Mouse (Mus musculus) midbrain, embryonic 14.5 days (tissue): ENCODE data around the gene Klf1. TPM values are rescaled to one million over a fixed set of nuclear protein-coding genes. Genes with fewer than 3 reads are reported as not detected.

Experiments
- ATAC-seq: fragments of 200-750 bp; cut with Nextera tagmentation; 2 replicates; pipeline ENCODE4 v1.8.0; 2017; ENCODE audit warnings: moderate number of reproducible peaks, moderate library complexity; ENCODE audit not compliant: low FRiP score, low TSS enrichment
- DNase-seq: peaks from one replicate; pipeline ENCODE4 v3.0.0-alpha.2; 2015
- H3K27ac ChIP-seq: fragments of 300-500 bp; sonication (generic); replicated peaks from 2 replicates; pipeline ENCODE4 v1.5.1; 2014; ENCODE audit warnings: mild to moderate bottlenecking, low read depth, low read length, moderate library complexity
- H3K27me3 ChIP-seq: fragments of 300-500 bp; sonication (generic); 2 replicates; pipeline ENCODE4 v1.6.1; 2014; ENCODE audit warnings: low read length, control low read depth, mixed read lengths; ENCODE audit not compliant: control insufficient read depth, insufficient read depth
- H3K36me3 ChIP-seq: fragments of 300-500 bp; sonication (generic); 2 replicates; pipeline ENCODE4 v1.6.1; 2014; ENCODE audit warnings: low read length, control low read depth; ENCODE audit not compliant: control insufficient read depth, insufficient read depth
- H3K4me1 ChIP-seq: fragments of 300-500 bp; sonication (generic); 2 replicates; pipeline ENCODE4 v1.6.1; 2014; ENCODE audit warnings: mild to moderate bottlenecking, antibody characterized with exemption, low read length, control low read depth; ENCODE audit not compliant: control insufficient read depth, insufficient read depth
- H3K4me2 ChIP-seq: fragments of 300-500 bp; sonication (generic); 2 replicates; pipeline ENCODE4 v1.6.1; 2014; ENCODE audit warnings: mild to moderate bottlenecking, low read length, moderate library complexity
- H3K4me3 ChIP-seq: fragments of 300-500 bp; sonication (generic); replicated peaks from 2 replicates; pipeline ENCODE4 v1.5.1; 2014; ENCODE audit warnings: low read depth, low read length
- H3K9ac ChIP-seq: fragments of 300-500 bp; sonication (generic); replicated peaks from 2 replicates; pipeline ENCODE4 v1.6.1; 2014; ENCODE audit warnings: mild to moderate bottlenecking, low read length, moderate library complexity
- H3K9me3 ChIP-seq: fragments of 300-500 bp; sonication (generic); 2 replicates; pipeline ENCODE4 v1.6.1; 2016; ENCODE audit warnings: low read length, control low read depth, mixed read lengths; ENCODE audit not compliant: control insufficient read depth
- WGBS: fragments of 180-500 bp; shearing (Covaris S2); extraction: QIAGEN DNeasy Blood & Tissue Kit; methylation state at CpG from one replicate; pipeline ENCODE4 v1.1.7; 2014; 5-methylcytosine and 5-hydroxymethylcytosine counted together
- polyA plus RNA-seq: library from polyadenylated mRNA; unstranded; fragments of >200 nt; fragmentation: Nextera tagmentation; extraction: Ambion mirVana; gene quantifications from 2 replicates; pipeline ENCODE4 v1.2.1, GENCODE M21; 2014

Klf1 gene
- polyA plus RNA-seq, 1 experiment from 2014 or later: 0.63 TPM

- ATAC-seq (peak; percentile 79), DNase-seq (peak; percentile 95)
- Histone ChIP-seq H3K4me3 (peak overlapping the region; percentile 95), H3K9me3 (no peaks in the 10 kb centered on the region), H3K36me3 (peaks cover 30% of the 10 kb centered on the region), H3K27me3 (no peaks in the 10 kb centered on the region), H3K4me1 (peaks cover 27% of the 10 kb centered on the region), H3K4me2 (peak overlapping the region; percentile 90), H3K27ac (peak overlapping the region; percentile 95), H3K9ac (peak overlapping the region; percentile 97)
- WGBS: 2% methylated on average over 15 of the region's 15 CpGs
Measured at GRCm38 (mm10) chr8:84934860-84935259, 33.1 kb downstream of the Klf1 start.

GRCm38 (mm10) chr8:84935489-84935888 is 33.8 kb downstream of the Klf1 start:
- peak; percentile 47; the same call in 1 of the 2 replicates for ATAC-seq

GRCm38 (mm10) chr8:84936041-84936961 is 34.6 kb downstream of the Klf1 start:
- Histone ChIP-seq H3K9me3 (no peaks in the 10 kb centered on the region), H3K27me3 (no peaks in the 10 kb centered on the region), H3K4me1 (peaks cover 27% of the 10 kb centered on the region), H3K36me3 (peaks cover 18% of the 10 kb centered on the region), H3K4me2 (peak overlapping the region; percentile 90), H3K27ac (peak overlapping the region; percentile 95), H3K4me3 (peak overlapping the region; percentile 95), H3K9ac (peak overlapping the region; percentile 97)
- peak; percentile 63 for DNase-seq
- ATAC-seq: peak; percentile 34
- WGBS: 17% methylated on average over 23 of the region's 23 CpGs

More at GRCm38 (mm10) chr8:84935489-84935888, 33.8 kb downstream of the Klf1 start:
- Histone ChIP-seq H3K36me3 (peaks cover 24% of the 10 kb centered on the region), H3K9me3 (no peaks in the 10 kb centered on the region), H3K4me2 (peak overlapping the region; percentile 90), H3K27me3 (no peaks in the 10 kb centered on the region), H3K27ac (peak overlapping the region; percentile 95), H3K4me1 (peaks cover 27% of the 10 kb centered on the region), H3K4me3 (peak overlapping the region; percentile 95), H3K9ac (peak overlapping the region; percentile 97)
- peak; percentile 58 for DNase-seq
- WGBS: 4% methylated on average over 14 of the region's 14 CpGs

- under 1% methylated on average over 50 of the region's 50 CpGs for WGBS
- Histone ChIP-seq H3K4me2 (peak within 1 kb of the TSS; percentile 90), H3K4me1 (peaks cover 27% of the 10 kb centered on the region), H3K27ac (peak within 1 kb of the TSS; percentile 95), H3K9ac (peak within 1 kb of the TSS; percentile 97), H3K9me3 (no peaks in the 10 kb centered on the region), H3K27me3 (no peaks in the 10 kb centered on the region), H3K4me3 (peak within 1 kb of the TSS; percentile 95), H3K36me3 (peaks cover 12% of the 10 kb centered on the region)
- ATAC-seq (peak; percentile 76), DNase-seq (peak; percentile 93)
Measured at GRCm38 (mm10) chr8:84936962-84937546, 35.3 kb downstream of the Klf1 start, which contains the start of gene Mast1. TSS of gene Mast1 (minus strand) at chr8:84937359.

- DNase-seq (no peak), ATAC-seq (no peak)
- H3K27ac ChIP-seq: peak overlapping the region; percentile 95
- peaks cover 27% of the 10 kb centered on the region for H3K4me1 ChIP-seq
- peak overlapping the region; percentile 97 for H3K9ac ChIP-seq
- peak overlapping the region; percentile 90 for H3K4me2 ChIP-seq
- H3K4me3 ChIP-seq: peak overlapping the region; percentile 95
- H3K9me3 ChIP-seq: no peaks in the 10 kb centered on the region
- H3K27me3 ChIP-seq: no peaks in the 10 kb centered on the region
- WGBS: 64% methylated on average over 13 of the region's 13 CpGs
- peaks cover 4% of the 10 kb centered on the region; the same call in 1 of the 2 replicates for H3K36me3 ChIP-seq
Measured at GRCm38 (mm10) chr8:84937620-84938485, 36.1 kb downstream of the Klf1 start.

- Histone ChIP-seq H3K4me2 (peak overlapping the region; percentile 88; the same call in 1 of the 2 replicates), H3K4me3 (peak overlapping the region; percentile 63), H3K36me3 (no peaks in the 10 kb centered on the region), H3K27me3 (peaks cover 28% of the 10 kb centered on the region), H3K27ac (no peak overlapping the region), H3K4me1 (peaks cover 30% of the 10 kb centered on the region), H3K9me3 (no peaks in the 10 kb centered on the region), H3K9ac (no peak overlapping the region)
- ATAC-seq (no peak), DNase-seq (peak; percentile 51)
- WGBS: 14% methylated on average over 4 of the region's 4 CpGs
Measured at GRCm38 (mm10) chr8:84943699-84944098, 42.0 kb downstream of the Klf1 start.

- 0 out of 2 replicates have a peak, but pooled peaks have one; percentile 16 for ATAC-seq
- H3K9ac ChIP-seq: no peak overlapping the region; the same call in 1 of the 2 replicates
- WGBS: 1% methylated on average over 26 of the region's 26 CpGs
Measured at GRCm38 (mm10) chr8:84944478-84945160, 42.9 kb downstream of the Klf1 start.

More at GRCm38 (mm10) chr8:84944478-84945160, 42.9 kb downstream of the Klf1 start:
- Histone ChIP-seq H3K4me2 (peak overlapping the region; percentile 88), H3K27me3 (peaks cover 28% of the 10 kb centered on the region), H3K4me1 (peaks cover 30% of the 10 kb centered on the region), H3K4me3 (peak overlapping the region; percentile 63), H3K27ac (peak overlapping the region; percentile 79; the same call in 1 of the 2 replicates), H3K36me3 (no peaks in the 10 kb centered on the region), H3K9me3 (no peaks in the 10 kb centered on the region)
- DNase-seq: peak; percentile 77
